ENCODE assay signal across 15 mouse cellular contexts in genomic region chr15:6960753-6961746, GRCm38 (mm10).
A peak's percentile ranks its signal among the peaks of the same experiment; 100 is the strongest.
DNase-seq lines count a peak whose midpoint lies in the region; ATAC-seq and TF ChIP-seq lines count a peak whose summit lies in the region.
"Had no signal": no experiment of that assay in that cellular context is flagged by ENCODE, and none has a peak within 500 bp of the region (broad histone marks: within the 10 kb centered on the region; RNA-seq: fewer than 3 reads in every experiment).

No protein-coding gene starts in this region.

- no peak overlapping the region for H3K4me3 ChIP-seq in embryonic facial prominence, embryonic 13.5 days
- H3K4me3 ChIP-seq in embryonic facial prominence, embryonic 10.5 days = no peak overlapping the region
- H3K4me3 ChIP-seq in liver, postnatal 0 days (ENCODE audit: low read depth, low read length) = no peak overlapping the region
- H3K4me3 ChIP-seq: forebrain, embryonic 13.5 days; limb, embryonic 15.5 days; lung, embryonic 15.5 days had no signal

- WGBS in embryonic facial prominence, embryonic 13.5 days = 74% methylated on average over 11 of the region's 11 CpGs
- 89% methylated on average over 11 of the region's 11 CpGs for WGBS in embryonic facial prominence, embryonic 10.5 days
- 71% methylated on average over 11 of the region's 11 CpGs for WGBS in liver, postnatal 0 days (ENCODE audit: insufficient replicate concordance)

- H3K9ac ChIP-seq in embryonic facial prominence, embryonic 13.5 days = no peak overlapping the region
- no peak overlapping the region for H3K9ac ChIP-seq in liver, postnatal 0 days (replicated peaks)
- H3K9ac ChIP-seq: forebrain, embryonic 13.5 days; limb, embryonic 15.5 days; lung, embryonic 15.5 days had no signal

- DNase-seq in embryonic facial prominence, embryonic 10.5 days (ENCODE audit: low spot score) = no peak
- peak; percentile 41 for DNase-seq in left cerebral cortex, postnatal 4 days
- no peak for DNase-seq in left cerebral cortex, adult 8-10 months (ENCODE audit: low spot score in 2 of 2)
- peak; percentile 53 for DNase-seq in brain, adult 2 months (ENCODE audit: low read depth, low spot score)
- peak; percentile 38 for DNase-seq in kidney, postnatal 14 days
- DNase-seq in layer of hippocampus, adult 8-10 months (ENCODE audit: low spot score in 2 of 2) = no peak
- no peak for DNase-seq in liver, postnatal 0 days
- DNase-seq: heart, adult 18-20 months; heart, postnatal 14 days; thymus, postnatal 14 days had no signal

- no peak for ATAC-seq in embryonic facial prominence, embryonic 13.5 days (ENCODE audit: insufficient number of reproducible peaks, insufficient read depth, low FRiP score, low TSS enrichment, low read depth)
- ATAC-seq in liver, postnatal 0 days = no peak
- ATAC-seq: forebrain, embryonic 13.5 days had no signal

- peak overlapping the region; percentile 57 for H3K27ac ChIP-seq in embryonic facial prominence, embryonic 13.5 days
- no peak overlapping the region for H3K27ac ChIP-seq in embryonic facial prominence, embryonic 10.5 days (replicated peaks)
- H3K27ac ChIP-seq in liver, postnatal 0 days (ENCODE audit: low read depth) = no peak overlapping the region
- H3K27ac ChIP-seq: forebrain, embryonic 13.5 days; limb, embryonic 15.5 days; lung, embryonic 15.5 days had no signal

- H3K4me1 ChIP-seq in embryonic facial prominence, embryonic 13.5 days = peaks cover 13% of the 10 kb centered on the region
- H3K4me1 ChIP-seq in embryonic facial prominence, embryonic 10.5 days = no peaks in the 10 kb centered on the region
- H3K4me1 ChIP-seq in liver, postnatal 0 days (ENCODE audit: insufficient read depth) = no peaks in the 10 kb centered on the region
- H3K4me1 ChIP-seq: forebrain, embryonic 13.5 days; lung, embryonic 15.5 days had no signal

- no peaks in the 10 kb centered on the region for H3K36me3 ChIP-seq in embryonic facial prominence, embryonic 13.5 days
- no peaks in the 10 kb centered on the region for H3K36me3 ChIP-seq in embryonic facial prominence, embryonic 10.5 days (replicated peaks)
- no peaks in the 10 kb centered on the region for H3K36me3 ChIP-seq in liver, postnatal 0 days (replicated peaks; ENCODE audit: insufficient read depth, low read length)
- H3K36me3 ChIP-seq: G1E; limb, embryonic 15.5 days; lung, embryonic 15.5 days had no signal

- H3K4me2 ChIP-seq in embryonic facial prominence, embryonic 13.5 days = no peak overlapping the region
- H3K4me2 ChIP-seq in liver, postnatal 0 days (ENCODE audit: low read depth, low read length) = no peak overlapping the region
- H3K4me2 ChIP-seq: forebrain, embryonic 13.5 days; limb, embryonic 15.5 days; lung, embryonic 15.5 days had no signal

- no peaks in the 10 kb centered on the region for H3K9me3 ChIP-seq in embryonic facial prominence, embryonic 13.5 days
- no peaks in the 10 kb centered on the region for H3K9me3 ChIP-seq in embryonic facial prominence, embryonic 10.5 days
- H3K9me3 ChIP-seq in liver, postnatal 0 days (ENCODE audit: low read length) = no peaks in the 10 kb centered on the region
- H3K9me3 ChIP-seq: forebrain, embryonic 13.5 days; G1E; limb, embryonic 15.5 days; lung, embryonic 15.5 days had no signal

- H3K27me3 ChIP-seq in embryonic facial prominence, embryonic 13.5 days = no peaks in the 10 kb centered on the region
- no peaks in the 10 kb centered on the region for H3K27me3 ChIP-seq in embryonic facial prominence, embryonic 10.5 days (replicated peaks; ENCODE audit: low read depth, poor library complexity, severe bottlenecking)
- H3K27me3 ChIP-seq in liver, postnatal 0 days (ENCODE audit: insufficient read depth, low read length) = no peaks in the 10 kb centered on the region
- H3K27me3 ChIP-seq: forebrain, embryonic 13.5 days; limb, embryonic 15.5 days; lung, embryonic 15.5 days had no signal

- intact Hi-C loops in left cerebral cortex, postnatal 4 days (cut with DNase I) = no loop called here

- no peak for TF ChIP-seq CTCF in liver, postnatal 0 days (IDR thresholded peaks at IDR 0.05; ENCODE audit: low read depth)

- no peak for TF ChIP-seq EP300 in liver, postnatal 0 days (IDR thresholded peaks at IDR 0.05; ENCODE audit: low read depth)

Comparison
In these comparisons a context has a peak if more than half of its experiments do, and no peak if none do; other contexts are left out.
1. DNase-seq: peak in left cerebral cortex, postnatal 4 days (single experiment), brain, adult 2 months (single experiment) and kidney, postnatal 14 days (single experiment); none in embryonic facial prominence, embryonic 10.5 days (single experiment), left cerebral cortex, adult 8-10 months (0 of 2), layer of hippocampus, adult 8-10 months (0 of 2) and liver, postnatal 0 days (single experiment).